Mouse (Mus musculus) liver, adult 2 months (tissue): Measurements from ENCODE around the gene Nek6.

Experiments
- CTCF ChIP-seq: fragments of 200-500 bp; IDR thresholded peaks from 2 replicates; pipeline ENCODE4 v1.5.1; 2011; ENCODE audit warnings: low read depth, low read length, control low read depth
- POLR2A ChIP-seq: fragments of 200-500 bp; IDR thresholded peaks from 2 replicates; pipeline ENCODE4 v1.6.1; 2011; ENCODE audit warnings: low read length, control low read depth; ENCODE audit not compliant: insufficient read depth; ENCODE audit errors: extremely low read depth

DNA sequence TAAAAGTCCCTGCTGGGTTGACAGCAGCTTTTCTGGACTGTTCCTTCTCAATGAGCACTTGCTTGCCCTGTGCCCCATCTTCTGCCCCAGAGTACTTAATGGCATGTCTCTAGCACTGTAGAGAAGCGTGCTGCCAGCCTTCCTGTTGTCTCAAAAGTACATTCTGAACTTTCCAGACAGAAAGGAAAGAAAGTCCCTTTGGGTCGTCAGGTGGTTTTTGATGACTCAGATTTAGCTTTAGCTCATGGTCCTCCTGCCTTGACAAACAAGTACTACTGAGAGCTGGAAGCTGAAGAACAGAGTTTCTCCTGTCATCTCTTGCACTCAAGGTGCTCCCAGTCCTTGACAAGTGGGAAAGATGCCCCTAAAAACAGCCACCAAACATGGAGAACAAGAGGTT lies 98.7 kb downstream of the Nek6 start:
- no peak for TF ChIP-seq CTCF
- TF ChIP-seq POLR2A = no peak
